Mouse (Mus musculus): ENCODE measurements at regions not wholly inside any gene's neighbourhood (a gene's known extent, or its start where the extent isn't known, plus 50 kb on each side); places are given as distances from the start of the nearest gene placed in this dataset.

GRCm38 (mm10) chr15:85665181-85665821, 69.5 kb upstream of the Ppara start:
- TF ChIP-seq FLI1 (IDR thresholded peaks at IDR 0.05; ENCODE audit: low read length) (no peak), GATA1 (IDR thresholded peaks at IDR 0.05; ENCODE audit: borderline replicate concordance, low read length) (no peak)
